14 mouse cellular contexts compared by ENCODE assay signal in genomic region chr13:12133549-12133948, GRCm38 (mm10). TPM values are rescaled to one million over a fixed set of nuclear protein-coding genes. Genes with fewer than 3 reads are reported as not detected.
DNase-seq lines count a peak whose midpoint lies in the region; ATAC-seq and TF ChIP-seq lines count a peak whose summit lies in the region.
"Had no signal": no experiment of that assay in that cellular context is flagged by ENCODE, and none has a peak within 500 bp of the region (broad histone marks: within the 10 kb centered on the region; RNA-seq: fewer than 3 reads in every experiment).

No protein-coding gene starts in this region.

- H3K9me3 ChIP-seq in lung, embryonic 16.5 days (ENCODE audit: control insufficient read depth, low read length), result no peaks in the 10 kb centered on the region
- H3K9me3 ChIP-seq in heart, embryonic 14.5 days (ENCODE audit: control insufficient read depth, low read length), result no peaks in the 10 kb centered on the region
- H3K9me3 ChIP-seq in liver, embryonic 12.5 days (replicated peaks), result no peaks in the 10 kb centered on the region
- no peaks in the 10 kb centered on the region for H3K9me3 ChIP-seq in forebrain, embryonic 10.5 days
- H3K9me3 ChIP-seq: forebrain, embryonic 12.5 days; limb, embryonic 10.5 days; megakaryocyte, embryonic 14.5 days had no signal

- DNase-seq in lung, adult 2 months, result no peak
- no peak for DNase-seq in frontal cortex, adult 2 months (ENCODE audit: extremely low spot score in 1 of 2, low spot score in 1 of 2)
- DNase-seq in spleen, adult 12 weeks (ENCODE audit: low spot score), result no peak
- no peak for DNase-seq in forebrain, embryonic 10.5 days (ENCODE audit: extremely low spot score, low spot score)
- DNase-seq: kidney, postnatal 14 days; thymus, adult 2 months had no signal

- no peak overlapping the region for H3K9ac ChIP-seq in lung, embryonic 16.5 days (ENCODE audit: low read length)
- 0 out of 2 replicates have a peak overlapping the region, but pooled peaks have one; percentile 7 for H3K9ac ChIP-seq in heart, embryonic 14.5 days (ENCODE audit: low read length)
- H3K9ac ChIP-seq in liver, embryonic 12.5 days, result no peak overlapping the region
- H3K9ac ChIP-seq: forebrain, embryonic 12.5 days had no signal

- no peaks in the 10 kb centered on the region for H3K4me1 ChIP-seq in lung, embryonic 16.5 days (replicated peaks; ENCODE audit: control insufficient read depth, insufficient read depth, low read length)
- no peaks in the 10 kb centered on the region for H3K4me1 ChIP-seq in lung, adult 2 months (ENCODE audit: control insufficient read depth, insufficient read depth, low read length)
- H3K4me1 ChIP-seq in heart, embryonic 14.5 days (ENCODE audit: control insufficient read depth in 2 of 2, insufficient read depth in 2 of 2, low read length in 2 of 2), result peaks cover 23 to 54% of the 10 kb centered on the region in 2 experiments
- peaks cover 45% of the 10 kb centered on the region for H3K4me1 ChIP-seq in liver, embryonic 12.5 days
- no peaks in the 10 kb centered on the region for H3K4me1 ChIP-seq in forebrain, embryonic 10.5 days
- H3K4me1 ChIP-seq: limb, embryonic 10.5 days; megakaryocyte, embryonic 14.5 days had no signal

- WGBS in lung, embryonic 16.5 days, result 22% methylated on average over 7 of the region's 7 CpGs
- WGBS in lung, adult 2 months, result 47% methylated on average over 7 of the region's 7 CpGs
- 11% methylated on average over 7 of the region's 7 CpGs for WGBS in heart, embryonic 14.5 days
- WGBS in liver, embryonic 12.5 days (ENCODE audit: insufficient replicate concordance), result 37% methylated on average over 7 of the region's 7 CpGs
- WGBS in forebrain, embryonic 10.5 days, result 91% methylated on average over 7 of the region's 7 CpGs

- TF ChIP-seq POLR2A in lung, adult 2 months (IDR thresholded peaks at IDR 0.05; ENCODE audit: borderline replicate concordance, extremely low read depth, low read depth, low read length), result no peak

- peak; percentile 85 for ATAC-seq in lung, embryonic 16.5 days (ENCODE audit: low read depth)
- ATAC-seq in heart, embryonic 14.5 days (ENCODE audit: insufficient number of reproducible peaks, insufficient read depth, low FRiP score, low read depth), result peak; percentile 89
- ATAC-seq in liver, embryonic 12.5 days, result peak; percentile 42
- no peak for ATAC-seq in megakaryocyte, adult 5-6 weeks (ENCODE audit: poor library complexity, severe bottlenecking)
- ATAC-seq: intestine, embryonic 16.5 days had no signal

- TF ChIP-seq CTCF in lung, adult 2 months (IDR thresholded peaks at IDR 0.05; ENCODE audit: insufficient read depth, low read length), result no peak

- H3K4me3 ChIP-seq in lung, embryonic 16.5 days (ENCODE audit: low read length), result no peak overlapping the region
- no peak overlapping the region for H3K4me3 ChIP-seq in lung, adult 2 months (replicated peaks; ENCODE audit: extremely low read depth, low read depth, low read length)
- no peak overlapping the region for H3K4me3 ChIP-seq in heart, embryonic 14.5 days (ENCODE audit: control insufficient read depth in 1 of 2, insufficient read depth in 1 of 2, low read depth in 1 of 2, low read length in 2 of 2)
- no peak overlapping the region for H3K4me3 ChIP-seq in liver, embryonic 12.5 days
- H3K4me3 ChIP-seq in forebrain, embryonic 10.5 days, result no peak overlapping the region
- H3K4me3 ChIP-seq: forebrain, embryonic 12.5 days; limb, embryonic 10.5 days; megakaryocyte, embryonic 14.5 days had no signal

- H3K4me2 ChIP-seq in lung, embryonic 16.5 days (ENCODE audit: low read depth, low read length), result no peak overlapping the region
- peak overlapping the region; percentile 40 for H3K4me2 ChIP-seq in heart, embryonic 14.5 days (ENCODE audit: low read length)
- H3K4me2 ChIP-seq in liver, embryonic 12.5 days, result 0 out of 2 replicates have a peak overlapping the region, but pooled peaks have one; percentile 59
- H3K4me2 ChIP-seq: forebrain, embryonic 12.5 days had no signal

- H3K36me3 ChIP-seq in lung, embryonic 16.5 days (ENCODE audit: control insufficient read depth, insufficient read depth, low read length), result no peaks in the 10 kb centered on the region
- H3K36me3 ChIP-seq in heart, embryonic 14.5 days (ENCODE audit: control insufficient read depth, insufficient read depth, low read length), result no peaks in the 10 kb centered on the region
- H3K36me3 ChIP-seq in liver, embryonic 12.5 days, result no peaks in the 10 kb centered on the region
- H3K36me3 ChIP-seq in forebrain, embryonic 10.5 days (replicated peaks), result no peaks in the 10 kb centered on the region
- H3K36me3 ChIP-seq: forebrain, embryonic 12.5 days; limb, embryonic 10.5 days had no signal

- H3K27me3 ChIP-seq in lung, embryonic 16.5 days (ENCODE audit: control insufficient read depth, insufficient read depth, low read depth, low read length), result no peaks in the 10 kb centered on the region
- no peaks in the 10 kb centered on the region for H3K27me3 ChIP-seq in heart, embryonic 14.5 days (ENCODE audit: control insufficient read depth, insufficient read depth, low read length)
- no peaks in the 10 kb centered on the region for H3K27me3 ChIP-seq in liver, embryonic 12.5 days (replicated peaks)
- H3K27me3 ChIP-seq in forebrain, embryonic 10.5 days (ENCODE audit: poor library complexity, severe bottlenecking), result no peaks in the 10 kb centered on the region
- H3K27me3 ChIP-seq: forebrain, embryonic 12.5 days; megakaryocyte, embryonic 14.5 days had no signal

- H3K27ac ChIP-seq in lung, embryonic 16.5 days (ENCODE audit: low read length), result no peak overlapping the region
- H3K27ac ChIP-seq in heart, embryonic 14.5 days (replicated peaks in 1 of 2; ENCODE audit: control insufficient read depth in 1 of 2, insufficient read depth in 1 of 2, low read depth in 2 of 2, low read length in 2 of 2), result peak overlapping the region; percentile 90 to 98
- peak overlapping the region; percentile 84; the same call in 1 of the 2 replicates for H3K27ac ChIP-seq in liver, embryonic 12.5 days
- H3K27ac ChIP-seq in forebrain, embryonic 10.5 days, result no peak overlapping the region
- H3K27ac ChIP-seq: forebrain, embryonic 12.5 days; limb, embryonic 10.5 days had no signal

RNA-seq across cellular contexts. Expression of gene Ryr2, which starts 26.8 kb away (rescaled TPM):
- polyA plus RNA-seq in lung, embryonic 16.5 days (2015; fragmentation: Nextera tagmentation; extraction: Ambion mirVana), result 1.5 and 1.6 TPM in 2 replicates
- polyA plus RNA-seq in lung, adult 2 months (2012; rRNA removed), result 2.3 and 4.1 TPM in 2 replicates
- 64.8 and 69.1 TPM in 2 replicates for polyA plus RNA-seq in heart, embryonic 14.5 days (2014; fragmentation: Nextera tagmentation; extraction: Ambion mirVana)
- polyA plus RNA-seq in liver, embryonic 12.5 days (2016; fragmentation: Nextera tagmentation; extraction: Ambion mirVana), result 0.20 and 0.62 TPM in 2 replicates
- 66.8 and 68.6 TPM in 2 replicates for polyA plus RNA-seq in frontal cortex, adult 2 months (2012; rRNA removed)
- not detected in 2 replicates for total RNA-seq in megakaryocyte, adult 5-6 weeks (2015)
- total RNA-seq in megakaryocyte, adult 5-6 weeks (2017), result not detected in 2 replicates
- polyA plus RNA-seq in forebrain, embryonic 10.5 days (2016; fragmentation: Nextera tagmentation; extraction: Ambion mirVana), result 0.14 and 0.19 TPM in 2 replicates

Comparison
In these comparisons a context has a peak if more than half of its experiments do, and no peak if none do; other contexts are left out.
1. H3K27ac ChIP-seq: peak in heart, embryonic 14.5 days (2 of 2) and liver, embryonic 12.5 days (single experiment); none in lung, embryonic 16.5 days (single experiment) and forebrain, embryonic 10.5 days (single experiment).
2. RNA of gene Ryr2, which starts 26.8 kb away (polyA plus RNA-seq): 64.8 to 69.1 TPM in heart, embryonic 14.5 days and 66.8 to 68.6 TPM in frontal cortex, adult 2 months; 2.3 to 4.1 TPM in lung, adult 2 months, 1.5 to 1.6 TPM in lung, embryonic 16.5 days, 0.20 to 0.62 TPM in liver, embryonic 12.5 days and 0.14 to 0.19 TPM in forebrain, embryonic 10.5 days; every median in the first group is over 10 times any median in the second.